Mouse (Mus musculus) neural tube, embryonic 12.5 days (tissue): ENCODE data around the gene Cox11. TPM values are rescaled to one million over a fixed set of nuclear protein-coding genes. Genes with fewer than 3 reads are reported as not detected.

Source experiments
- ATAC-seq: fragments of 200-750 bp; cut with Nextera tagmentation; 2 replicates; pipeline ENCODE4 v1.8.0; 2017; ENCODE audit warnings: low read depth, mild to moderate bottlenecking, moderate TSS enrichment, moderate library complexity; ENCODE audit not compliant: low FRiP score
- H3K27ac ChIP-seq: fragments of 300-500 bp; sonication (generic); 2 replicates; pipeline ENCODE4 v1.5.1; 2016
- H3K27me3 ChIP-seq: fragments of 300-500 bp; sonication (generic); replicated peaks from 2 replicates; pipeline ENCODE4 v1.6.1; 2016; ENCODE audit warnings: mild to moderate bottlenecking
- H3K36me3 ChIP-seq: fragments of 300-500 bp; sonication (generic); 2 replicates; pipeline ENCODE4 v1.6.1; 2016; ENCODE audit warnings: mild to moderate bottlenecking
- H3K4me1 ChIP-seq: fragments of 300-500 bp; sonication (generic); 2 replicates; pipeline ENCODE4 v1.6.1; 2016
- H3K4me2 ChIP-seq: fragments of 300-500 bp; sonication (generic); replicated peaks from 2 replicates; pipeline ENCODE4 v1.6.1; 2016; ENCODE audit warnings: mild to moderate bottlenecking
- H3K4me3 ChIP-seq: fragments of 300-500 bp; sonication (generic); 2 replicates; pipeline ENCODE4 v1.5.1; 2016
- H3K9ac ChIP-seq: fragments of 300-500 bp; sonication (generic); 2 replicates; pipeline ENCODE4 v1.6.1; 2016; ENCODE audit warnings: mild to moderate bottlenecking
- H3K9me3 ChIP-seq: fragments of 300-500 bp; sonication (generic); 2 replicates; pipeline ENCODE4 v1.6.1; 2016; ENCODE audit warnings: mild to moderate bottlenecking
- WGBS: fragments of 180-500 bp; shearing (Covaris S2); methylation state at CpG from one replicate; pipeline ENCODE4 v1.1.7; 2016; 5-methylcytosine and 5-hydroxymethylcytosine counted together
- polyA plus RNA-seq: library from polyadenylated mRNA; unstranded; fragments of >200 nt; fragmentation: Nextera tagmentation; extraction: Ambion mirVana; gene quantifications from 2 replicates; pipeline ENCODE4 v1.2.1, GENCODE M21; 2016

Gene Cox11
- polyA plus RNA-seq, 1 experiment from 2014 or later = 41.2 TPM

DNA sequence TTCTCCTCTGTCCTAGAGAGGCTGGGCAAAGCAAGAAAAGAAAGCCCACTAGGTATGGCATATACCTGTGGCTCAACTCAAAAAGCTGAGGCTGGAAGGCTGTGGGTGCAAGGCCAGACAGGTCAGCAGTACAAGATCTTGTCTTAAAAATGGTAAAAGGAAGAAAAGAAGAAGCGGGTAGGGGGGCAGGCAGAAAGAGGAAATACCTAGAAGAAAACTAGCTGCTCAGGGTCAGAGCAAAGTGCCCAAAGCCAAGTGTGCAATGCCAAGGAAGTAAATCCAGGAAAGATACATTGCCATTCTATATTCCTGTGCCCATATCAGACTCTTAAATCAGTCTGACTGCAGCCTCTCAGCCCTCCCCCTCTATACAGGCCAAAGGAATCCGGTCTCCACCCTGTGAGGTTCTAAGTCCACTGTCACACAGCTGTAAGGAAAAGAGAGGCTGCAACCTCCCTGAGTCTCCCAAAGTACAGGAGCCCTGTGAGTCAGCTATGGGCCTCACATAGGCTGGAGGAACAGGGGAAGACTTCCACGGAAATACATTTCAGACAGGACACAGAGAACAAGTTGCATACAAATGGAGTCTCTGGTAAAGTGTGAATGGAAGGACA, 28.3 kb downstream of the Cox11 start:
- Histone ChIP-seq H3K9me3 (no peaks in the 10 kb centered on the region), H3K27ac (no peak overlapping the region)

GRCm38 (mm10) chr11:90666916-90667315, 28.9 kb downstream of the Cox11 start:
- no peak overlapping the region for H3K27ac ChIP-seq
- no peak overlapping the region for H3K9ac ChIP-seq
- H3K4me2 ChIP-seq = no peak overlapping the region
- ATAC-seq = no peak
- no peaks in the 10 kb centered on the region for H3K9me3 ChIP-seq
- H3K4me3 ChIP-seq = no peak overlapping the region
- peaks cover 15% of the 10 kb centered on the region for H3K4me1 ChIP-seq
- WGBS = 81% methylated on average over 4 of the region's 4 CpGs
- no peaks in the 10 kb centered on the region for H3K36me3 ChIP-seq
- no peaks in the 10 kb centered on the region for H3K27me3 ChIP-seq

More for the DNA sequence above, 28.3 kb downstream of the Cox11 start:
- Histone ChIP-seq H3K36me3 (no peaks in the 10 kb centered on the region), H3K9ac (no peak overlapping the region), H3K27me3 (no peaks in the 10 kb centered on the region), H3K4me3 (no peak overlapping the region), H3K4me2 (no peak overlapping the region), H3K4me1 (peaks cover 15% of the 10 kb centered on the region)
- no peak for ATAC-seq
- 56% methylated on average over 3 of the region's 3 CpGs for WGBS

DNA sequence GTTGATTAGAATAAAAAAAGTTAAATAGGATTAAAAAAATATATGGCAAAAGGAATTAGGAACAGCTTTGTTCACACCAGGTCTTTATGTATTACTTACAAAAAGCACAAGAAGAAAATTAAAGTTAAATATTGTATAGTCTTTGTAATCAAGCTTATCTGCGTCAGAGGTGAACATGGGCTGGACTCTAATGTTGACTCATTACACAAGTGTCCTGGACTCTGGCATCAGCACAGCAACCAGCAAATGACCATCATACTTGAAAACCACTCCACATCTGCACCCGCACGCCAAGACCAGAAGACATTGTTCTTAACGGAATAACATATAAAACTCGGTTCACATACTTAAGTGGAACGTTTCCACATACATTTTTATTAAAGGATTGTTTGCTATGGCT, 29.4 kb downstream of the Cox11 start:
- no peaks in the 10 kb centered on the region for H3K27me3 ChIP-seq
- ATAC-seq = no peak
- WGBS = 95% methylated on average over 6 of the region's 6 CpGs
- H3K36me3 ChIP-seq = no peaks in the 10 kb centered on the region
- H3K4me2 ChIP-seq = no peak overlapping the region
- no peak overlapping the region for H3K27ac ChIP-seq
- H3K4me1 ChIP-seq = peaks cover 15% of the 10 kb centered on the region
- no peak overlapping the region for H3K4me3 ChIP-seq
- no peak overlapping the region for H3K9ac ChIP-seq
- H3K9me3 ChIP-seq = no peaks in the 10 kb centered on the region

GRCm38 (mm10) chr11:90675479-90676110, 37.6 kb downstream of the Cox11 start:
- ATAC-seq = no peak
- no peak overlapping the region for H3K9ac ChIP-seq

DNA sequence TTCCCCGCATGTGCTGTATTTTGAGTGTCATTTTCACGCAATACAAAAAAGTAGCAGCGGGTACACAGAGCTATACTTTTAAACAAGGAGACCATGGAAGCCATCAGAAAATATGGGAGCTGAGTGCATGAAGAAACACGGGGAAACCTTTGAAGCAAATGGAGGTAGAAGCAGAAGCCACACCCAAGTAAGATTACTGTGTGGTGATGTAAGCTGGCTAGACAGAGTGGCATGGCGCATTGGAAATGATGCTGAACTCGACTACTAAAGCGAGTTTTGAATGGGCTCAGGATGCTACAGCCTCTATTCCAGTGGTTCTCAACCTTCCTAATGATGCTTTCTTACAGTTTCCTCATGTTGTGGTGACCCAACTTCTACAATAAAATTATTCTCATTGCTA, 39.1 kb downstream of the Cox11 start:
- Histone ChIP-seq H3K9me3 (no peaks in the 10 kb centered on the region), H3K4me2 (no peak overlapping the region), H3K36me3 (no peaks in the 10 kb centered on the region), H3K27me3 (no peaks in the 10 kb centered on the region), H3K4me3 (no peak overlapping the region), H3K4me1 (no peaks in the 10 kb centered on the region), H3K9ac (no peak overlapping the region), H3K27ac (no peak overlapping the region)
- ATAC-seq = no peak
- 93% methylated on average over 7 of the region's 7 CpGs for WGBS

More at GRCm38 (mm10) chr11:90675479-90676110, 37.6 kb downstream of the Cox11 start:
- Histone ChIP-seq H3K27me3 (no peaks in the 10 kb centered on the region), H3K4me3 (no peak overlapping the region), H3K27ac (no peak overlapping the region), H3K36me3 (no peaks in the 10 kb centered on the region), H3K4me2 (no peak overlapping the region), H3K4me1 (no peaks in the 10 kb centered on the region), H3K9me3 (no peaks in the 10 kb centered on the region)
- WGBS = 80% methylated on average over 5 of the region's 5 CpGs

- Histone ChIP-seq H3K36me3 (no peaks in the 10 kb centered on the region), H3K9me3 (no peaks in the 10 kb centered on the region), H3K4me2 (no peak overlapping the region), H3K27ac (no peak overlapping the region), H3K4me3 (no peak overlapping the region), H3K9ac (no peak overlapping the region), H3K27me3 (no peaks in the 10 kb centered on the region), H3K4me1 (no peaks in the 10 kb centered on the region)
- WGBS = 63% methylated on average over 8 of the region's 8 CpGs
- ATAC-seq = no peak
Observed at GRCm38 (mm10) chr11:90677771-90678288, 39.9 kb downstream of the Cox11 start.

DNA sequence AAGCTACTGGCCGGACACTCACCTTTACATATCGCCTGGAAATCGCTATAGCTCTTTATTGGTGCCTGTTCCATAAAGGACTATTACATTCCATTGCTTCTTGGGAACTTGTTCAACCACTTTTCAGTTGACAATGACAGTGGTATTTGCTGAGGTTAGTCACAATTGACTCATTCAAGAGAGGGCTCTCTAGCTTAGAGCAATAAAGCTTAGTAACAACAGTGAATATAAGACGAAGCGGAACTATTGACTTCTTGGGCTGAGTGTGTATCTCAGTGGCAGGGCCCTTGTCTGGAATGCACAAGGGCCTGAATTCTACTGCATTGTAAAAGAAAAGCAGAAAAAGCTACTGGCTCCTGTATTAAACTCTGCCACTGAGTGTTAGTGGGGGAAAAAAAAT, 40.6 kb downstream of the Cox11 start:
- no peak overlapping the region for H3K4me3 ChIP-seq
- no peak overlapping the region for H3K27ac ChIP-seq
- H3K4me2 ChIP-seq = no peak overlapping the region
- no peaks in the 10 kb centered on the region for H3K4me1 ChIP-seq
- no peak overlapping the region for H3K9ac ChIP-seq
- no peaks in the 10 kb centered on the region for H3K9me3 ChIP-seq
- no peak for ATAC-seq
- WGBS = 82% methylated on average over 5 of the region's 5 CpGs
- no peaks in the 10 kb centered on the region for H3K27me3 ChIP-seq
- no peaks in the 10 kb centered on the region for H3K36me3 ChIP-seq

DNA sequence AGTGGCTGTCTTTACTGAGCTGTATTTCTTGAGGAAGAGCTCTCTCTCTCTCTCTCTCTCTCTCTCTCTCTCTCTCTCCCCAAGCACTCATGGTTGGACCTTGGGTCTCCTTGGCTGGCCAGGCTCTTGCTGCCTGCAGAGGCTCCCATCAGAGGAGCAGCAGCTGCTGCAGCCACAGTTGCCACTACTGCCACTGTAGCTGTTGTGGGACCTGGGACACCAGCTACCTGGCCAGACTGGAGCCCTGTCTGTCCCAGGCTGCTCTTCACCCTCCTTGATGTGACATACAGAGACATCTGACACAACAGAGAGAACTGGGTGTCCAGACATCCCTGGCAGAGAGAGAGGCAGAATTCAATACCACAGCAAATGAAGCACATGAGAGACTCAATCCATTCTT, 43.2 kb downstream of the Cox11 start:
- no peaks in the 10 kb centered on the region for H3K9me3 ChIP-seq
- no peak for ATAC-seq
- no peaks in the 10 kb centered on the region for H3K27me3 ChIP-seq
- H3K27ac ChIP-seq = no peak overlapping the region
- H3K4me2 ChIP-seq = no peak overlapping the region
- H3K4me1 ChIP-seq = no peaks in the 10 kb centered on the region
- H3K36me3 ChIP-seq = no peaks in the 10 kb centered on the region
- H3K9ac ChIP-seq = no peak overlapping the region
- H3K4me3 ChIP-seq = no peak overlapping the region

DNA sequence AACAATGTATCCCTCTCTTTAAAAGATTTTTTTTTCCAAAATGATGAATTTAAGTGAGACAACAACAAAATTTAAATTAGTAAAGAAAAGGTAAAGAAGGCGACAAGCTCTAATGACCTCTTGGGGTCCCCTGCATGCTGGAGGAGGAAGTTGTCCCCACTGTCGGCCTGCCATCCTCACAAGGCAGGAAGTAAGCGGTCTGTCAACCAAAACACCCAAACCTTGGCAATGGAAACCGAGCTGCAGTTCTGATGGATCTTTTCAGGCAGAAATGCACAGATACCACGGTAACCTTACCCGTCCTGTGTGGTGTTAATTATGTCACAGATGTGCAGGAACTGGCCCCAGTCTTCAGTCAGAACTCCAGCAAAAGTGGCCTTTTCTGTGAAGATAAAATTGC, 46.8 kb downstream of the Cox11 start:
- Histone ChIP-seq H3K36me3 (no peaks in the 10 kb centered on the region), H3K4me2 (no peak overlapping the region), H3K9ac (no peak overlapping the region), H3K4me1 (no peaks in the 10 kb centered on the region; the same call in 1 of the 2 replicates), H3K9me3 (no peaks in the 10 kb centered on the region), H3K27me3 (no peaks in the 10 kb centered on the region), H3K4me3 (no peak overlapping the region), H3K27ac (no peak overlapping the region)
- WGBS = 76% methylated on average over 6 of the region's 6 CpGs
- ATAC-seq = no peak

DNA sequence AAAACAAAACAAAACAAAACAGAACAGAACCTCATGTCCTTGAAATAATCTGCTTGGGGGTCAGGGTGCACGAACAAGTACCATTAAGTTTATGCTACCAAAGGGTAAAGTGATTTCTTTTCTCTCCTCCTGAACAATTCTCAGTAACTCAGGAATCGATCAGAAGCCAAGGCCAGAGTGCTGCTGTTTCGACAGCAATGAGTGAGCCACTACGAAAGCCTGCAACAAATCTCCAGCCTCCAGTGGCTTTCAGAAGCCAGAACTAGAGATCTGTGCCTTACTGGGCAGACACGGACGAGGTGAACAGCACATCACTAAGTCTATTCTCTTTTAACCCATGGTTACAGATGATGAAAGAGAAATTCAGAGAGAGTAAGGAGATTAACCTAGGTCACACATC, 47.2 kb downstream of the Cox11 start:
- Histone ChIP-seq H3K4me3 (no peak overlapping the region), H3K36me3 (no peaks in the 10 kb centered on the region), H3K4me2 (no peak overlapping the region), H3K9me3 (no peaks in the 10 kb centered on the region), H3K9ac (no peak overlapping the region), H3K27me3 (no peaks in the 10 kb centered on the region), H3K4me1 (peaks cover 3% of the 10 kb centered on the region; the same call in 1 of the 2 replicates), H3K27ac (no peak overlapping the region)
- ATAC-seq = no peak
- WGBS = 83% methylated on average over 6 of the region's 6 CpGs

GRCm38 (mm10) chr11:90686287-90687025, 48.5 kb downstream of the Cox11 start:
- peak overlapping the region; percentile 87 for H3K4me2 ChIP-seq
- no peaks in the 10 kb centered on the region for H3K36me3 ChIP-seq
- H3K27me3 ChIP-seq = no peaks in the 10 kb centered on the region
- no peaks in the 10 kb centered on the region for H3K9me3 ChIP-seq
- no peak for ATAC-seq
- 71% methylated on average over 13 of the region's 13 CpGs for WGBS
- peak overlapping the region; percentile 48 for H3K4me3 ChIP-seq
- peaks cover 3% of the 10 kb centered on the region; the same call in 1 of the 2 replicates for H3K4me1 ChIP-seq
- H3K27ac ChIP-seq = no peak overlapping the region
- H3K9ac ChIP-seq = no peak overlapping the region; the same call in 1 of the 2 replicates

DNA sequence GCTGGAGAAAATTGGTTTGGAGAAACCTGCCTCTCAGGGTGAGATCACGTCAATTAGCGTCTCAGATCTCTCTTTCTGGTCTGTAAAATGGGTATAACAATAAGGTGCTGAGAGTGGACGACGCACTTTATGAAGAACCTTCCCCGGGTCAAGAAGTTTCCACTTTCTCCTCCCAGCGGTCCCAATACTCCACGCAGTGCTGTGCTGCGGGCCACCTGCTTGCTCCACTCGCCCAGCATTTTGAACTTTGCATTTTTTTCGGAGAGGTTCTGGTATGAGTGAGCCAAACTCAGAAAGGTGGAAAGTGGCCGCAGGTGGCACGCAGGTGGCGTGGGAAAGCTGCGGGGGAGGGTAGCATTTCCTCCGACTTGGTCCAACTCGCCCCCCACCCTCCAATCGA, 49.1 kb downstream of the Cox11 start:
- H3K27ac ChIP-seq = no peak overlapping the region

More for the DNA sequence above, 49.1 kb downstream of the Cox11 start:
- peaks cover 3% of the 10 kb centered on the region; the same call in 1 of the 2 replicates for H3K4me1 ChIP-seq
- peak overlapping the region; percentile 48 for H3K4me3 ChIP-seq
- peak; percentile 59 for ATAC-seq
- under 1% methylated on average over 17 of the region's 17 CpGs for WGBS
- no peaks in the 10 kb centered on the region for H3K9me3 ChIP-seq
- H3K36me3 ChIP-seq = no peaks in the 10 kb centered on the region
- no peaks in the 10 kb centered on the region for H3K27me3 ChIP-seq
- peak overlapping the region; percentile 87 for H3K4me2 ChIP-seq
- peak overlapping the region; percentile 51 for H3K9ac ChIP-seq
